Mouse (Mus musculus) adrenal gland, postnatal 36 days (tissue): ENCODE data around the gene Tnpo3. TPM values are rescaled to one million over a fixed set of nuclear protein-coding genes. Genes with fewer than 3 reads are reported as not detected.

Experiments used
- DNase-seq, 2 experiments: peaks; one replicate each; pipeline ENCODE4 v3.0.0; 2021; ENCODE audit warnings: mixed read lengths in 1 of 2
- total RNA-seq, 2 experiments: library from RNA; stranded (reverse); gene quantifications; 2 replicates each; pipeline ENCODE4 v1.2.3; 2021

The Tnpo3 gene
- total RNA-seq, 2 experiments from 2014 or later, result 51.6 to 56.5 TPM

GRCm38 (mm10) chr6:29527361-29528164 is 82.1 kb downstream of the Tnpo3 start:
- DNase-seq, result no peak

GRCm38 (mm10) chr6:29526281-29527251 is 83.1 kb downstream of the Tnpo3 start, which contains the start of gene Irf5:
Gene Irf5 (plus strand): TSS chr6:29526625.
- DNase-seq, result peak; percentile 40 to 57

- DNase-seq, result no peak
These were observed 84.4 kb downstream of the Tnpo3 start for GRCm38 (mm10) chr6:29525256-29525655.

- no peak for DNase-seq
These were observed 85.6 kb downstream of the Tnpo3 start for GRCm38 (mm10) chr6:29524034-29524489.

GRCm38 (mm10) chr6:29523301-29524033 is 86.2 kb downstream of the Tnpo3 start:
- DNase-seq, result no peak

GRCm38 (mm10) chr6:29522626-29523300 is 86.9 kb downstream of the Tnpo3 start:
- DNase-seq, result no peak

GRCm38 (mm10) chr6:29517139-29517538 is 92.5 kb downstream of the Tnpo3 start:
- DNase-seq, result peak; percentile 78 to 84

GRCm38 (mm10) chr6:29513284-29513683 is 96.4 kb downstream of the Tnpo3 start:
- peak; percentile 33 to 45 for DNase-seq

GRCm38 (mm10) chr6:29509086-29509485 is 100.6 kb downstream of the Tnpo3 start:
- DNase-seq, result no peak

GRCm38 (mm10) chr6:29507447-29508309 is 102.0 kb downstream of the Tnpo3 start, which contains the start of gene Kcp:
Gene Kcp (minus strand): TSS chr6:29507952.
- peak; percentile 25 to 30 for DNase-seq

GRCm38 (mm10) chr6:29506834-29507233 is 102.9 kb downstream of the Tnpo3 start:
- no peak for DNase-seq

GRCm38 (mm10) chr6:29505493-29505892 is 104.2 kb downstream of the Tnpo3 start:
- DNase-seq, result no peak

- DNase-seq, result no peak
These were observed 108.1 kb downstream of the Tnpo3 start for GRCm38 (mm10) chr6:29501599-29501998.

- DNase-seq, result no peak
These were observed 108.9 kb downstream of the Tnpo3 start for GRCm38 (mm10) chr6:29500810-29501209.

- no peak for DNase-seq
These were observed 109.5 kb downstream of the Tnpo3 start for GRCm38 (mm10) chr6:29500177-29500576.

- DNase-seq, result no peak
These were observed 111.9 kb downstream of the Tnpo3 start for GRCm38 (mm10) chr6:29497791-29498190.

GRCm38 (mm10) chr6:29496270-29496669 is 113.4 kb downstream of the Tnpo3 start:
- DNase-seq, result no peak

- peak; percentile 60 to 72 for DNase-seq
These were observed 115.6 kb downstream of the Tnpo3 start for GRCm38 (mm10) chr6:29494101-29494500.
